Mouse (Mus musculus): ENCODE measurements around the gene Cbr4. TPM values are rescaled to one million over a fixed set of nuclear protein-coding genes. Genes with fewer than 3 reads are reported as not detected.

Cbr4 gene
- polyA plus RNA-seq (2015; fragmentation: Nextera tagmentation; extraction: Ambion mirVana), result 42.7 and 46.1 TPM in 2 replicates

DNA sequence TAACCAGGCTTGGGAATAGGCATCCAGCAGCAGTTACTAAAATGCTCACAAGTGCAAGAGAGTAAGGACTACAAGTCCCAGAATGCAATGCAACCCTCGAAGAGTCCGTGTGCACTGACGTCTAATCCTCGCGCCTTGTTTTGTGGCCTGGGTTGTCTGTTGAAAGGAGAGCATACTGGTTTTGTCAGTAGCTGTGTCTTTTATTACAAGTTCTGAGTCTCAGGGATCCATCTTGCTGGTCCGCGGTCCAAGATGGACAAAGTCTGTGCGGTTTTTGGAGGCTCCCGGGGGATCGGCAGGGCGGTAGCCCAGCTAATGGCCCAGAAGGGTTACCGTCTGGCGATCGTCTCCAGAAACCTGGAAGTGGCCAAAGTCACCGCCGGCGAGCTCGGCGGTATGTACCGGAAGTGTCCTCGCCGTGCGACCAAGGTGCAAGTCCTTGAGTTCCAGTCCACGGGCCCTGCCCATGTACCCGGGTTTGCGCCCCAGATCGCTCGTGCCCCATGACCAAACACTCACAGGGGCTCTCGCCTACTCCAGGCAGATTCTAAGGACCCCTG is at the start of gene Cbr4:
Cbr4 (plus strand) TSS at position 138 of the 560 bp plus-strand sequence.

Data from urinary bladder, postnatal 0 days (tissue).